In the genomic region with DNA sequence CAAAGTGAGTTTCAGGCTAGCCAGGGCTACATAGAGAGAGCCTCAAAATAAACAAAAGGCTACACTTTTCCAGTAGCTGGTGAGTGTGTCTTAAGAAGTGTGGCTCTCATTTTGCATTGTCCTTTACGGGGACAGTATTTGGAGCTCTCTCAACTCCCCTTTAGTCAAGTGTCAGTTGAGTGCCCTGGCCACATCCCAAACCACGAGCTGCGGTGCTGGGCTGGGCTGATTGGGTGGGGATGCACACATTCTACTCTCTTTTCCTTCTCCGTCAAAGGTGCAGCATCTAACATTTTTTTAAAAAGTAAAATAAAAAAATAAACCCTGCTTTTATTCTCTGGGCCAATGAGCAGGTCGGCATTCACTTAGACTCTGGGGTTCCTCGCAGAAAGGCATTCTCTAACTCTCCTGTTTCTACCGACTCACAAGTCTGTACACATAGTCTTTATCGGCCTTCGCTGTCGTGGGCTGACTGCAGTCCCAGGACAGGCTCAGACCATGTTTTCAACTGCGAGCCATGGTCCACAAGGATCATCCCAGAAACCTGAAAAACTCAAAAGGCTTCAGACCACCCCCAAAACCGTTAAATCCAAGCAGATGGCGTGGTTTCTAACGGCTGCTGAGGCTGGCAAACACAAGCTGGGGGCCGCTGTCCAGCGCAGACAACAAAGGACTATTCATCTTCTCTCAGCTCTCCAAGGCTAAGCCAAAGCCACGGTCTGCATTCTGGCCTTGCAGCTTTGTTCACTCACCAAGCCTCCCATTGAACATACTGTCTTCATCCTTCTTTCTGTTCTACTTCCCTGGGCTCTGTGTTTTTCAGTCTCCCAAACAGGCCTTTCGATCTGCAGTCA, we compare ENCODE assay signal across 8 mouse cellular contexts.
DNase-seq lines count a peak whose midpoint lies in the region; ATAC-seq and TF ChIP-seq lines count a peak whose summit lies in the region.

No protein-coding gene starts in this region.

- no peak for TF ChIP-seq CTCF in lung, adult 2 months (IDR thresholded peaks at IDR 0.05; ENCODE audit: insufficient read depth, low read length)

- H3K4me3 ChIP-seq in lung, adult 2 months (replicated peaks; ENCODE audit: extremely low read depth, low read depth, low read length) = no peak overlapping the region
- H3K4me3 ChIP-seq in embryonic facial prominence, embryonic 14.5 days (ENCODE audit: low read depth, low read length) = no peak overlapping the region
- H3K4me3 ChIP-seq in neural tube, embryonic 14.5 days (ENCODE audit: low read depth, low read length) = no peak overlapping the region

- H3K27ac ChIP-seq in embryonic facial prominence, embryonic 14.5 days (replicated peaks; ENCODE audit: low read depth, low read length) = no peak overlapping the region; the same call in 1 of the 2 replicates
- peak overlapping the region; percentile 44; the same call in 1 of the 2 replicates for H3K27ac ChIP-seq in neural tube, embryonic 14.5 days (ENCODE audit: low read depth, low read length)

- TF ChIP-seq POLR2A in lung, adult 2 months (IDR thresholded peaks at IDR 0.05; ENCODE audit: borderline replicate concordance, extremely low read depth, low read depth, low read length) = no peak

- 58% methylated on average over 18 of the region's 18 CpGs for WGBS in lung, adult 2 months
- 39% methylated on average over 18 of the region's 18 CpGs for WGBS in embryonic facial prominence, embryonic 14.5 days
- WGBS in neural tube, embryonic 14.5 days = 31% methylated on average over 18 of the region's 18 CpGs

- ATAC-seq in embryonic facial prominence, embryonic 14.5 days (ENCODE audit: low read depth) = peak; percentile 60; the same call in 1 of the 2 replicates
- peak; percentile 60; the same call in 1 of the 2 replicates for ATAC-seq in neural tube, embryonic 14.5 days (ENCODE audit: low read depth)

- no peaks in the 10 kb centered on the region for H3K36me3 ChIP-seq in embryonic facial prominence, embryonic 14.5 days (ENCODE audit: control insufficient read depth, insufficient read depth, low read length)
- H3K36me3 ChIP-seq in neural tube, embryonic 14.5 days (ENCODE audit: control insufficient read depth, insufficient read depth, low read length) = no peaks in the 10 kb centered on the region

- peak; percentile 38 for DNase-seq in lung, adult 2 months
- no peak for DNase-seq in lung, postnatal 10 days
- peak; percentile 56 for DNase-seq in embryonic facial prominence, embryonic 14.5 days (ENCODE audit: low spot score)
- peak; percentile 43 to 68 for DNase-seq in layer of hippocampus, postnatal 14 days (ENCODE audit: low spot score in 2 of 2)
- no peak for DNase-seq in gastrocnemius, adult 8-10 months (ENCODE audit: low spot score in 2 of 2)
- no peak for DNase-seq in testis, postnatal 10 days (ENCODE audit: low spot score)
- no peak for DNase-seq in spleen, postnatal 4 days (ENCODE audit: low spot score in 2 of 2)

- no peak overlapping the region for H3K9ac ChIP-seq in embryonic facial prominence, embryonic 14.5 days (ENCODE audit: low read depth, low read length)
- H3K9ac ChIP-seq in neural tube, embryonic 14.5 days (replicated peaks; ENCODE audit: low read depth, low read length) = no peak overlapping the region

- no peaks in the 10 kb centered on the region for H3K27me3 ChIP-seq in embryonic facial prominence, embryonic 14.5 days (replicated peaks; ENCODE audit: control insufficient read depth, insufficient read depth, low read length)
- no peaks in the 10 kb centered on the region for H3K27me3 ChIP-seq in neural tube, embryonic 14.5 days (ENCODE audit: control insufficient read depth, insufficient read depth, low read length)

- H3K9me3 ChIP-seq in embryonic facial prominence, embryonic 14.5 days (ENCODE audit: control insufficient read depth, low read length) = no peaks in the 10 kb centered on the region
- no peaks in the 10 kb centered on the region for H3K9me3 ChIP-seq in neural tube, embryonic 14.5 days (ENCODE audit: control insufficient read depth, low read length)

- no peaks in the 10 kb centered on the region for H3K4me1 ChIP-seq in lung, adult 2 months (ENCODE audit: control insufficient read depth, insufficient read depth, low read length)
- H3K4me1 ChIP-seq in embryonic facial prominence, embryonic 14.5 days (ENCODE audit: control insufficient read depth, insufficient read depth, low read length) = peaks cover 18% of the 10 kb centered on the region
- no peaks in the 10 kb centered on the region for H3K4me1 ChIP-seq in neural tube, embryonic 14.5 days (ENCODE audit: control insufficient read depth, insufficient read depth, low read length)

- no peak overlapping the region for H3K4me2 ChIP-seq in embryonic facial prominence, embryonic 14.5 days (ENCODE audit: low read depth, low read length)
- no peak overlapping the region for H3K4me2 ChIP-seq in neural tube, embryonic 14.5 days (ENCODE audit: low read depth, low read length)

Comparison
In these comparisons a context has a peak if more than half of its experiments do, and no peak if none do; other contexts are left out.
1. DNase-seq: peak in lung, adult 2 months (single experiment), embryonic facial prominence, embryonic 14.5 days (single experiment) and layer of hippocampus, postnatal 14 days (2 of 2); none in lung, postnatal 10 days (single experiment), gastrocnemius, adult 8-10 months (0 of 2), testis, postnatal 10 days (single experiment) and spleen, postnatal 4 days (0 of 2).